Mouse (Mus musculus): ENCODE results near the gene Copg1. TPM values are rescaled to one million over a fixed set of nuclear protein-coding genes. Genes with fewer than 3 reads are reported as not detected.
"Not testable (repeated sequence)": the region's sequence is repeated elsewhere in the genome, so short reads cannot be mapped to it uniquely, and the experiment has no call there.

The Copg1 gene
- polyA plus RNA-seq, 1 experiment = 8.2 TPM

DNA sequence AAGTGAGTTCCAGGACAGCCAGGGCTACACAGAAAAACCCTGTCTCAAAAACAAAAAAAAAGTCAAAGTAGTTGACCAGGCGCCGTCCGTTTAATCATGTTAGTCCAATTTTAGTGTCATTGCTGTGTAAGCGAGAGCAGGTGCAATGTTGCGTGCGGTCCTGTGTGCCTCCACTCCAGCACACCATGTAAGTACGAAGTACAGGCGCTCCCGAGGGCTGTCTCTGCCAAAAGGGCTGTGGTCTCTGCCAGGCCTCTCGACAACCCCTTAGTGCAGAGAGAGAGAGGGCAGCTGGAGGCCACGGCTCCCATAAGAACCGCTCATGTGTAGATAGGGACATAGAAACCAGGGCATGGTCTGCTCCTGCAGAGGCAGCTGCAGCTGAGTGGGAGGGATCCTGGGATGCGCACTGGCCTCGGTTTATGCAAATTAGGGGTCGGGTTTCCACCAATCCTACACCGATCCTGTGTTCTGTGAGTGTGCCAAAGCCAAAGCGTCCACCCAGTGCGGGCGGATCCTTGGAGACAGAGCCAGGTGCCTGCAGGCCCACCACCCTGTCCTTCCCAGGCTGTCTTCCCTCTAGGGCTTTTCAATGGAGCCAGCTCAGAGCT lies 49.7 kb downstream of the Copg1 start:
- Histone ChIP-seq H3K36me3 (replicated peaks; ENCODE audit: low read length) (peaks cover 42% of the 10 kb centered on the region), H3K4me1 (0 out of 2 replicates have a peak, but pooled peaks cover 4% of the 10 kb centered on the region), H3K27me3 (replicated peaks) (peaks cover 18% of the 10 kb centered on the region), H3K4me3 (replicated peaks) (no peak overlapping the region), H3K9me3 (0 out of 2 replicates have a peak, but pooled peaks cover 5% of the 10 kb centered on the region)
- TF ChIP-seq FLI1 (IDR thresholded peaks at IDR 0.05; ENCODE audit: low read length) (no peak), GATA1 (IDR thresholded peaks at IDR 0.05; ENCODE audit: borderline replicate concordance, low read length) (no peak)

DNA sequence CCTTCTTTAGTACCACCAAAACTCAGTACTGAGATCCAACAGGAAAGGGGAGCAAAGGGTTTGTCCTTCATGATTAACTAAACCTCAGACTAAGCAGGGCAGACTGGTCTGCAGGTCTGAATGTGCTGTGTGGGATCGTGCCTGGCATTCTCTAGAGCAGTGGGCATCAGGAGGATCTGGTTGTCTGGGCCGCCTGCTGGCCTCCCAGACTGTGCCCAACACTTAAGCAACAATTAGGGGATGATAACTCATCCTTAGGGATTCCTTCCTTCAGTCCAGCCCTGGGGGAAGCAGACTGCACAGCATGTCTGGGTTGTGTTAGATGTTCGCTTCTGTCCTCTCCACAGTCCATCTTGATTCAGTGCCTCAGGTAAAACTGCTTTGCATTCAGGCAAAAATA lies 51.3 kb downstream of the Copg1 start:
- H3K36me3 ChIP-seq (replicated peaks; ENCODE audit: low read length) = peaks cover 27% of the 10 kb centered on the region
- no peak for TF ChIP-seq GATA1 (IDR thresholded peaks at IDR 0.05; ENCODE audit: borderline replicate concordance, low read length)
- TF ChIP-seq FLI1 (IDR thresholded peaks at IDR 0.05; ENCODE audit: low read length) = no peak
- peaks cover 32% of the 10 kb centered on the region for H3K27me3 ChIP-seq (replicated peaks)
- H3K4me3 ChIP-seq (replicated peaks) = no peak overlapping the region
- 0 out of 2 replicates have a peak, but pooled peaks cover 4% of the 10 kb centered on the region for H3K4me1 ChIP-seq
- H3K9me3 ChIP-seq = 0 out of 2 replicates have a peak, but pooled peaks cover 5% of the 10 kb centered on the region

DNA sequence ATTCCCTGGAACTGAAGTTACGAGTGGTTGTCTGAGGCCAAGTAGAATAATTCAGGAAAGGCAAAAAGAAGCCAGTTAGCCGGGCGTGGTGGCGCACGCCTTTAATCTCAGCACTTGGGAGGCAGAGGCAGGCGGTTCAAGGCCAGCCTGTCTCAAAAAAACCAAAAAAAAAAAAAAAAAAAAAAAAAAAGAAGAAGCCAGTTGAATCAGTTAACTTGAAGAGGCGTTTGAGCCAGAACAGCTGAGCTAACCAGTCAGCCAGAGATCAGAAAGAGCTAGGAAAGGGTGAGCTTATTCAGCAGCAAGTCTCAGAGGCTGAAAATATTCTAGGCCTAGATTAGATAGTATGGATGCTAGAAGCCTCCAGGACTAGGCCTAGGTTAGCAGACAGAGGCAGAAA lies 54.6 kb downstream of the Copg1 start:
- Histone ChIP-seq H3K27me3 (replicated peaks) (peaks cover 50% of the 10 kb centered on the region), H3K36me3 (replicated peaks; ENCODE audit: low read length) (peaks cover 4% of the 10 kb centered on the region), H3K9me3 (peaks cover 22% of the 10 kb centered on the region), H3K4me3 (replicated peaks) (no peak overlapping the region), H3K4me1 (peaks cover 9% of the 10 kb centered on the region; the same call in 1 of the 2 replicates)
- TF ChIP-seq FLI1 (IDR thresholded peaks at IDR 0.05; ENCODE audit: low read length) = no peak
- TF ChIP-seq GATA1 (IDR thresholded peaks at IDR 0.05; ENCODE audit: borderline replicate concordance, low read length) = no peak

DNA sequence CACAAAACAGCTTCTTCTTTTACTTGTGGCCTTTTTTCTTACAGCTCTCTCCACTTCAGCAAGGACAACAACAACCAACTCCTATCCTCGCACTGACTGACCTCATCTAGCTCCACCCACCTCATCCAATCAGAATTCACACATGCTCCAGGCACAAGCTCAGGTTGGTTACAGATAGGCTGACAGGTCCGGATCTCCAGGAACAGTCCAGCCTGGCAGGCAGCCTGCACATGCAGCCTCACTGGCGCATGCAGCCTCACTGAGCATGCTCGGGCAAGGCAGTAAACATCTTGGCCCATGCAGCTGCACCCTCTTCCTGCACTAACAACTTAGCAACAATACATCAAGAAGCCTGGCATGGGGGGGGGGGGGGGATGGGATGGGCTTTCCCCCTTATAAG lies 74.8 kb downstream of the Copg1 start:
- peak overlapping the region; percentile 33 for H3K4me3 ChIP-seq (replicated peaks)
- H3K27me3 ChIP-seq (replicated peaks); H3K36me3 ChIP-seq (replicated peaks; ENCODE audit: low read length): not testable (repeated sequence)
- peaks cover 44% of the 10 kb centered on the region for H3K4me1 ChIP-seq
- peaks cover 42% of the 10 kb centered on the region for H3K9me3 ChIP-seq

Other genes with a start within 250 kb of the Copg1 start
- 4.5 and 5.3 TPM in 2 replicates for gene Aplf, start 215.6 kb upstream of the Copg1 start, polyA plus RNA-seq (2012; ENCODE audit: insufficient read depth, low replicate concordance)
- gene Efcc1, start 156.9 kb upstream of the Copg1 start, polyA plus RNA-seq (2012; ENCODE audit: insufficient read depth, low replicate concordance) = 1.2 TPM in 1 of 2 replicates, not detected in the other
- gene Gp9, start 109.7 kb upstream of the Copg1 start, polyA plus RNA-seq (2012; ENCODE audit: insufficient read depth, low replicate concordance) = 2,862 and 6,438 TPM in 2 replicates
- gene Rab43, start 75.7 kb upstream of the Copg1 start, polyA plus RNA-seq (2012; ENCODE audit: insufficient read depth, low replicate concordance) = 27.5 and 77.6 TPM in 2 replicates
- gene Gm45140, start 52.0 kb upstream of the Copg1 start, polyA plus RNA-seq (2012; ENCODE audit: insufficient read depth, low replicate concordance) = 13.2 TPM in 1 of 2 replicates, not detected in the other
- gene Isy1, start 49.0 kb upstream of the Copg1 start, polyA plus RNA-seq (2012; ENCODE audit: insufficient read depth, low replicate concordance) = 5.6 and 34.7 TPM in 2 replicates
- gene Cnbp, start 36.7 kb upstream of the Copg1 start, polyA plus RNA-seq (2012; ENCODE audit: insufficient read depth, low replicate concordance) = 44.0 and 59.4 TPM in 2 replicates
- gene Hmces, start 26.1 kb downstream of the Copg1 start, polyA plus RNA-seq (2012; ENCODE audit: insufficient read depth, low replicate concordance) = 1.5 TPM in 1 of 2 replicates, not detected in the other
- gene H1fx, start 93.8 kb downstream of the Copg1 start, polyA plus RNA-seq (2012; ENCODE audit: insufficient read depth, low replicate concordance) = 13.7 and 33.8 TPM in 2 replicates
- gene Rab7, start 157.5 kb downstream of the Copg1 start, polyA plus RNA-seq (2012; ENCODE audit: insufficient read depth, low replicate concordance) = 13.2 and 85.0 TPM in 2 replicates
- gene Rpn1, start 196.7 kb downstream of the Copg1 start, polyA plus RNA-seq (2012; ENCODE audit: insufficient read depth, low replicate concordance) = 32.8 and 59.1 TPM in 2 replicates

Data from megakaryocyte, embryonic 14.5 days (primary cell).